Mouse (Mus musculus) intestine, embryonic 15.5 days (tissue): Measurements from ENCODE around the gene Slc30a2. TPM values are rescaled to one million over a fixed set of nuclear protein-coding genes. Genes with fewer than 3 reads are reported as not detected.
"Not testable (repeated sequence)": the region's sequence is repeated elsewhere in the genome, so short reads cannot be mapped to it uniquely, and the experiment has no call there.

Experiments
- ATAC-seq: fragments of 200-750 bp; cut with Nextera tagmentation; 2 replicates; pipeline ENCODE4 v1.8.0; 2017; ENCODE audit warnings: moderate TSS enrichment, moderate library complexity
- H3K27ac ChIP-seq: fragments of 300-500 bp; sonication (generic); 2 replicates; pipeline ENCODE4 v1.5.1; 2015; ENCODE audit warnings: mild to moderate bottlenecking, inconsistent platforms
- H3K27me3 ChIP-seq: fragments of 300-500 bp; sonication (generic); replicated peaks from 2 replicates; pipeline ENCODE4 v1.6.1; 2015; ENCODE audit warnings: inconsistent platforms
- H3K36me3 ChIP-seq: fragments of 300-500 bp; sonication (generic); 2 replicates; pipeline ENCODE4 v1.6.1; 2015; ENCODE audit warnings: inconsistent platforms
- H3K4me1 ChIP-seq: fragments of 300-500 bp; sonication (generic); replicated peaks from 2 replicates; pipeline ENCODE4 v1.6.1; 2015; ENCODE audit warnings: inconsistent platforms
- H3K4me2 ChIP-seq: fragments of 300-500 bp; sonication (generic); replicated peaks from 2 replicates; pipeline ENCODE4 v1.6.1; 2015; ENCODE audit warnings: mild to moderate bottlenecking, inconsistent platforms
- H3K4me3 ChIP-seq: fragments of 300-500 bp; sonication (generic); replicated peaks from 2 replicates; pipeline ENCODE4 v1.5.1; 2015; ENCODE audit warnings: inconsistent platforms
- H3K9ac ChIP-seq: fragments of 300-500 bp; sonication (generic); 2 replicates; pipeline ENCODE4 v1.6.1; 2015; ENCODE audit warnings: inconsistent platforms
- H3K9me3 ChIP-seq: fragments of 300-500 bp; sonication (generic); 2 replicates; pipeline ENCODE4 v1.6.1; 2016; ENCODE audit warnings: inconsistent platforms
- WGBS: fragments of 180-500 bp; shearing (Covaris S2); methylation state at CpG from one replicate; pipeline ENCODE4 v1.1.7; 2015; 5-methylcytosine and 5-hydroxymethylcytosine counted together
- polyA plus RNA-seq: library from polyadenylated mRNA; unstranded; fragments of >200 nt; fragmentation: Nextera tagmentation; extraction: Ambion mirVana; gene quantifications from 2 replicates; pipeline ENCODE4 v1.2.1, GENCODE M21; 2015

Gene Slc30a2
- polyA plus RNA-seq: 4.4 and 4.5 TPM in 2 replicates

GRCm38 (mm10) chr4:134343071-134344031 is at the start of gene Slc30a2:
TSS of gene Slc30a2 (plus strand) at chr4:134343181.
- Histone ChIP-seq H3K4me1 (peaks cover 19% of the 10 kb centered on the region), H3K27ac (peak within 1 kb of the TSS; percentile 10), H3K4me3 (peak within 1 kb of the TSS; percentile 33), H3K9me3 (no peaks in the 10 kb centered on the region), H3K9ac (peak within 1 kb of the TSS; percentile 32; the same call in 1 of the 2 replicates), H3K4me2 (peak within 1 kb of the TSS; percentile 71), H3K27me3 (peaks cover 28% of the 10 kb centered on the region), H3K36me3 (no peaks in the 10 kb centered on the region)
- WGBS: 2% methylated on average over 61 of the region's 61 CpGs
- peak; percentile 89 for ATAC-seq

GRCm38 (mm10) chr4:134293692-134294163 is 49.3 kb upstream of the Slc30a2 start:
- peaks cover 2% of the 10 kb centered on the region; the same call in 1 of the 2 replicates for H3K4me1 ChIP-seq
- H3K36me3 ChIP-seq: no peaks in the 10 kb centered on the region
- no peaks in the 10 kb centered on the region for H3K9me3 ChIP-seq
- H3K4me2 ChIP-seq: no peak overlapping the region
- no peak overlapping the region for H3K4me3 ChIP-seq
- H3K9ac ChIP-seq: no peak overlapping the region
- ATAC-seq: no peak; the same call in 1 of the 2 replicates
- 47% methylated on average over 9 of the region's 9 CpGs for WGBS
- H3K27ac ChIP-seq: no peak overlapping the region
- 0 out of 2 replicates have a peak, but pooled peaks cover 2% of the 10 kb centered on the region for H3K27me3 ChIP-seq

- H3K4me3 ChIP-seq, H3K4me2 ChIP-seq: not testable (repeated sequence)
- WGBS: 87% methylated on average over 4 of the region's 4 CpGs
Measured at GRCm38 (mm10) chr4:134296096-134296495, 46.9 kb upstream of the Slc30a2 start.

GRCm38 (mm10) chr4:134296523-134296922 is 46.5 kb upstream of the Slc30a2 start:
- H3K4me1 ChIP-seq: no peaks in the 10 kb centered on the region
- H3K4me3 ChIP-seq: no peak overlapping the region
- no peak overlapping the region for H3K4me2 ChIP-seq
- H3K27me3 ChIP-seq: 0 out of 2 replicates have a peak, but pooled peaks cover 2% of the 10 kb centered on the region
- H3K36me3 ChIP-seq: no peaks in the 10 kb centered on the region
- H3K27ac ChIP-seq: no peak overlapping the region
- ATAC-seq: no peak
- no peak overlapping the region for H3K9ac ChIP-seq
- WGBS: 88% methylated on average over 4 of the region's 4 CpGs
- H3K9me3 ChIP-seq: no peaks in the 10 kb centered on the region

More at GRCm38 (mm10) chr4:134296096-134296495, 46.9 kb upstream of the Slc30a2 start:
- H3K27ac ChIP-seq, H3K9ac ChIP-seq, H3K27me3 ChIP-seq, ATAC-seq, H3K4me1 ChIP-seq, H3K36me3 ChIP-seq, H3K9me3 ChIP-seq: not testable (repeated sequence)

- no peak overlapping the region for H3K4me2 ChIP-seq
- WGBS: 89% methylated on average over 8 of the region's 8 CpGs
- no peaks in the 10 kb centered on the region for H3K4me1 ChIP-seq
- H3K9ac ChIP-seq: no peak overlapping the region
- H3K36me3 ChIP-seq: no peaks in the 10 kb centered on the region
- H3K4me3 ChIP-seq: no peak overlapping the region
- no peak overlapping the region for H3K27ac ChIP-seq
- H3K9me3 ChIP-seq: no peaks in the 10 kb centered on the region
- 0 out of 2 replicates have a peak, but pooled peaks cover 2% of the 10 kb centered on the region for H3K27me3 ChIP-seq
- ATAC-seq: no peak
Measured at GRCm38 (mm10) chr4:134297369-134297768, 45.6 kb upstream of the Slc30a2 start.

GRCm38 (mm10) chr4:134298626-134299497 is 44.1 kb upstream of the Slc30a2 start:
- no peaks in the 10 kb centered on the region for H3K4me1 ChIP-seq
- no peak overlapping the region for H3K4me2 ChIP-seq
- H3K9me3 ChIP-seq: no peaks in the 10 kb centered on the region
- H3K9ac ChIP-seq: no peak overlapping the region
- 73% methylated on average over 19 of the region's 19 CpGs for WGBS
- no peak for ATAC-seq
- H3K36me3 ChIP-seq: no peaks in the 10 kb centered on the region
- H3K27ac ChIP-seq: no peak overlapping the region
- no peak overlapping the region for H3K4me3 ChIP-seq
- no peaks in the 10 kb centered on the region for H3K27me3 ChIP-seq

- Histone ChIP-seq H3K9me3 (no peaks in the 10 kb centered on the region), H3K27ac (no peak overlapping the region), H3K36me3 (no peaks in the 10 kb centered on the region), H3K9ac (no peak overlapping the region), H3K4me2 (no peak overlapping the region), H3K4me3 (no peak overlapping the region), H3K4me1 (no peaks in the 10 kb centered on the region), H3K27me3 (no peaks in the 10 kb centered on the region)
- 58% methylated on average over 4 of the region's 4 CpGs for WGBS
- ATAC-seq: no peak
Measured at GRCm38 (mm10) chr4:134299498-134299810, 43.5 kb upstream of the Slc30a2 start.

- ATAC-seq: no peak
Measured at GRCm38 (mm10) chr4:134300316-134300715, 42.7 kb upstream of the Slc30a2 start.

GRCm38 (mm10) chr4:134302084-134302483 is 40.9 kb upstream of the Slc30a2 start:
- Histone ChIP-seq H3K4me2 (no peak overlapping the region), H3K27ac (no peak overlapping the region), H3K36me3 (no peaks in the 10 kb centered on the region), H3K4me3 (no peak overlapping the region), H3K9ac (no peak overlapping the region), H3K4me1 (peaks cover 2% of the 10 kb centered on the region; the same call in 1 of the 2 replicates), H3K27me3 (no peaks in the 10 kb centered on the region), H3K9me3 (no peaks in the 10 kb centered on the region)
- no peak for ATAC-seq
- 77% methylated on average over 5 of the region's 5 CpGs for WGBS

More at GRCm38 (mm10) chr4:134300316-134300715, 42.7 kb upstream of the Slc30a2 start:
- WGBS: 64% methylated on average over 9 of the region's 9 CpGs
- Histone ChIP-seq H3K27me3 (no peaks in the 10 kb centered on the region), H3K4me2 (no peak overlapping the region), H3K4me3 (no peak overlapping the region), H3K9me3 (no peaks in the 10 kb centered on the region), H3K9ac (no peak overlapping the region), H3K4me1 (no peaks in the 10 kb centered on the region), H3K27ac (no peak overlapping the region), H3K36me3 (no peaks in the 10 kb centered on the region)

GRCm38 (mm10) chr4:134306963-134307362 is 36.0 kb upstream of the Slc30a2 start:
- H3K4me2 ChIP-seq: peak overlapping the region; percentile 45; the same call in 1 of the 2 replicates
- 48% methylated on average over 2 of the region's 2 CpGs for WGBS
- no peaks in the 10 kb centered on the region for H3K36me3 ChIP-seq
- peak; percentile 73 for ATAC-seq
- no peak overlapping the region for H3K4me3 ChIP-seq
- no peak overlapping the region for H3K9ac ChIP-seq
- peak overlapping the region; percentile 51 for H3K27ac ChIP-seq
- H3K4me1 ChIP-seq: peaks cover 15% of the 10 kb centered on the region
- H3K27me3 ChIP-seq: no peaks in the 10 kb centered on the region
- no peaks in the 10 kb centered on the region for H3K9me3 ChIP-seq

- Histone ChIP-seq H3K27ac (peak overlapping the region; percentile 51), H3K27me3 (no peaks in the 10 kb centered on the region), H3K9me3 (no peaks in the 10 kb centered on the region), H3K4me3 (no peak overlapping the region), H3K36me3 (no peaks in the 10 kb centered on the region), H3K4me2 (peak overlapping the region; percentile 45), H3K9ac (no peak overlapping the region), H3K4me1 (peaks cover 15% of the 10 kb centered on the region)
- ATAC-seq: peak; percentile 88
- WGBS: 4% methylated on average over 12 of the region's 12 CpGs
Measured at GRCm38 (mm10) chr4:134307367-134308072, 35.5 kb upstream of the Slc30a2 start.
